Mouse (Mus musculus) heart, postnatal 4 days (tissue): ENCODE data around the gene Ddx31. TPM values are rescaled to one million over a fixed set of nuclear protein-coding genes. Genes with fewer than 3 reads are reported as not detected.

Experiments used
- DNase-seq: peaks from one replicate; pipeline ENCODE4 v3.0.0; 2021
- total RNA-seq, 2 experiments: library from RNA; stranded (reverse); gene quantifications; 2 replicates each; pipeline ENCODE4 v1.2.3; 2021

Ddx31 gene
- total RNA-seq, 2 experiments from 2014 or later, result 5.5 to 6.1 TPM

- no peak for DNase-seq
These were observed 23.7 kb downstream of the Ddx31 start for GRCm38 (mm10) chr2:28863857-28864256.

- no peak for DNase-seq
These were observed 27.3 kb downstream of the Ddx31 start for GRCm38 (mm10) chr2:28867495-28867894.

GRCm38 (mm10) chr2:28875554-28875953 lies 35.3 kb downstream of the Ddx31 start:
- DNase-seq, result no peak

DNA sequence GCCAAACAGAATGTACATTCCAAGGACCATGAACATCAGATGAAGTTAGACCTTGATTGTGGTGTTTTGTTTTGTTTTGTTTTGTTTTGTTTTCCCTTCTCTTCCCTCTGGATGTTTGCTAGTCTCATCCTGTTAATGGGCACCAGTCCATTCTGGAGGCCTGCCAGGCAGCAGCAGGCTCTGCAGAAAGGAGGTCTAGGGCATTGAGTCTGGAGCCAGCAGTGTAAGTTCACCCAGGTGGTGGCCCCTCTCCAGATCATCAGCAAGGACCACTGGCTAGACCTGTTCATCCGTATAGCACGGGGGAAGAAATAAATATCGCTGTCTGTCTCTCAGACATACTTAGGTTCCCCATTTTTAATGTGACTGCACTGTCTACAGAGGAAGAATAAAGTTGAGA lies 41.1 kb downstream of the Ddx31 start:
- DNase-seq, result peak; percentile 27

- no peak for DNase-seq
These were observed 41.8 kb downstream of the Ddx31 start for GRCm38 (mm10) chr2:28882047-28882446.

GRCm38 (mm10) chr2:28882826-28883485 lies 42.8 kb downstream of the Ddx31 start:
- DNase-seq, result no peak

DNA sequence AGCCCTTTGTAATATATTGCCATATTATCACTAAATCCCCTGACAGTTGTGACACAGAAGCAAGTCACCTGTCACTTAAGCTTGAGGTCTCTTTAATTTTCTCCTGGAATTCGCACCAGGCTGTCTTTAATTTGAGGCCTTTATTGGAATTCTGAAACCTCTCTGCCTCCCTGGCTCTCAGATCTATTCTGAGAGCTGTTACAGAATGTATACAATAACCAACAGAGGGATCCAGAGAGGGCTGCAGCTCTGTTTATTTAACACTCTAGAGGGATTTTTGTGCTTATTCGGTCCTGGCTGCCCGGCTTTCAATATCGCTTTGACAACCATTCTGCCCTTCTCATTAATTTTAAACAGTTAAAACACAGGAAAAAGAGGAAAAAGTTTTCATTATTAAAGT lies 44.7 kb downstream of the Ddx31 start:
- no peak for DNase-seq

GRCm38 (mm10) chr2:28892796-28893195 lies 52.6 kb downstream of the Ddx31 start:
- DNase-seq, result no peak

GRCm38 (mm10) chr2:28893526-28893925 lies 53.3 kb downstream of the Ddx31 start:
- no peak for DNase-seq

DNA sequence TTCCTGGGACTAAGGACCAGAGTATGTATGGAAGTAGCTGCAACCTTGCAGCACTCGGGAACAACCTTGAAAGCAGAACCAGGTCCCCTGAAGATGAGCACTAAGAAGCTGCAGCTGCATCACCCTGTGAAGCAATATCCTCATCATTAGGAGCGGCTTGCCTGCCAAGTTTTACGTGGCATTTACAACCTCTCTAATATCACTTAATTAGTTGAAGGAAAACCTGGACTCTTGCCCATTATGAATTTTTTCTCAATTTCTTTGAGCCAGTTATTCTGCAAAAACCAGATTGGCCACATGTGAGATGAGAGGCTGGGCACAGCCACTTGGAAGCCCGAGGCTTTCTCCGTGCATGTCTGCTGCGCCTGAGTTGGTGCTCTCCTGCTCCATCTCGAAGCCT lies 55.7 kb downstream of the Ddx31 start:
- no peak for DNase-seq

- no peak for DNase-seq
These were observed 57.2 kb downstream of the Ddx31 start for GRCm38 (mm10) chr2:28897340-28897899.

GRCm38 (mm10) chr2:28902291-28902690 lies 62.1 kb downstream of the Ddx31 start:
- no peak for DNase-seq

- no peak for DNase-seq
These were observed 63.7 kb downstream of the Ddx31 start for GRCm38 (mm10) chr2:28903871-28904270.

DNA sequence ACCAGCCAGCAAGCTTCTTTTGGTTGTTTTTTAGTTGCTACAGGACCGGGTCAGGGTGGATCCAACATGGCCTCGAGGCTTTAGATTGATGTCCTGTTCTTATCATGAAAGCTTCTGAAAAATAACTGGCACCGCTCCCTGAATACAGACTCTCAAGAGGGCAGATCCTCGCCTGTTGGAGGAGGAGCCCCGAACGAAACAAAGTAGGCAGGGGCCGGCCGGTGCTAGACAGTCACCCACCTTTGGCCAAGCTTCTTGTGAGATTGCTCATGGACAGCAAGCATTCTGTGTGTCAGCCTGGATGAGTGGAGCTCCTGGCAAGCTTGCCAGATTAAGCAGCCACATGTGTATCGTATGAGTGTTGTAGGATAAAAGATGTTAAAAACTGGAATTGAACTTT lies 64.6 kb downstream of the Ddx31 start:
- DNase-seq, result no peak

DNA sequence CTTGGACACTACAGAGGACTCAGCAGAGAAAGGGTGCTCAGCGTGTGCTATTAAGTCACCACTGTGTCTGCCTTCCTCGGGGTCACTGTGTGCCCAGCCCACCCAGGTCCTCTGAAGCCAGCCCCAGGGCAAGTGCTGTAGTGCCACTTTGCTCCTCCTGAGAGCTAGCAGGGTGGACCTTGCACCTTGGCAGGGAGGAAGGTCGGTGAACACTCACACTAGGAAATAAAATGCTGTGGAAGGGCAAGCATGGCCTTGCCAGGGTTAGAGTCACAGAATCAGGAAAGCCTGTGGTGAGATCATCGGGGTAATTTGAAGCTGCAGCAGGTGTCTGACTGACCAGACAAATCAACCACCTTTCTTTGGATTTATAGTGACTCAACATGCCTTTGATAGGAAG lies 65.4 kb downstream of the Ddx31 start:
- no peak for DNase-seq

DNA sequence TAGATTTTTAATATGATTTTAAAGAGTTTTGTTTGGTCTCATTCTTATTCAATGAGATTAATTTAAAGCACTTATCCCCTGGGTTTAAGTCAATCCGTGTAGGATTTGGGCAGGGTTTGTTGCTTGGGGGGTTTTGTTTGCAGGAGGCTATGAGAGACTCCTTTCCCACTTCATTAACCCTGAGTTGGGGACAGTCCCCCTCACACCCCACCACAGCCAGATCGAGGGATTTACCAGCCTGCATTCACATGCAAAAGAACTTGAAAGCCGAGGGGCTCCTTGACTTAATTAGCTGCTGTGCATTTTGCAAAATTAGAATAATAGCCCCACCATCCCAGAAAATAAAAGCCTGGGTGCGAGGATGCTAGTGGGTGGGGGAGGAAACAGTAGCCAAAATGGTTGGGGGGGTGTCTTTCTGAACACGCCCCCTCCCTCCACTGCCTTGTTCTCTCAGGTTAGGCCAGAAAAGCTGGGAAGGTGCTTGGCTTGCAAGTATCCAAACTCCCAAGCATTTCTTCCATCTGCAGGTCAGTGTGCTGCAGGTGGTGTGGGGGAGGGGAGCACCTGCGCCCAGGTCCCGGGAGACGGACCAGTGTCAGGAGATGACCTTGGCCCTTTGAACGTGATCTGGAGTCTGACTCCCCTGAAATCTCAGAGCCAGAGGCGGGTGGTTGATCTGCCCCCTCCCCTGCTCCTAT lies 67.6 kb downstream of the Ddx31 start:
- no peak for DNase-seq

DNA sequence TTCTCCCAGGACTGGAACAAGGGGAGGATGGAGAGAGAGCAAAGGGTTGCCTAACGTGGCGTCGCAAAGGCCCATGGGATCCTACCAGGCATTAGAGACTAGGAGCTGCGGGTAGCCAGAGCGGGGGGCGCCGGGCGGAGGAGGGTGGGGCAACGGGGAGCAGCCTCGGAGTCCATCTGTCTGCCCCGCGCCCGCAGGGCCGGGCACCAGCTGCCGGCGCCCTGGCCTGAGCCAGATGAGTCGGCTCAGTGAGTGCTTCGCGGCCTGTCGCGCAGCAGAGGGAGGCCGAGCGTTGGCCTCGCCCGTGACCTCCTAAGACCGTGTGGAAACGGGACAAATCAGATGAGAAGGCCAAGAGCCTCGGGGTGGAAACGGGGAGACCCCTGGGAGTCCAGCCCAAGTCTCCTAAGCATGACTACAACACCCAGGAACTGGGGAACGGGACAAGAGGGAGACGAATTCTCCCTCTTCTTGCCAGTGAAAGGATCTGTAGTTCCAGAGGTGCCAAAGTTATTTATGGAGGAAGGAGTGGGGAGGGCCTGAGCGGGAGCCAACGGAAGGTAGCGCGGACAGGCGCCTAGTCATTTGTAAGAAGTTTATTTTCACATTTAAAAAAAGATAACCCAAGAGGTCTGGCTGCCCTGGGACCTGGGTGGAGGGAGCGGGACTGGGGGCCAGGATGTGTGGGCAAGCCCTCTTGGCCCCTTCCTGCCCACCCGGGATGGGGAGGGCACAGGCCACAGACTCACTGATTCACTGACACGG lies 68.4 kb downstream of the Ddx31 start:
- no peak for DNase-seq

DNA sequence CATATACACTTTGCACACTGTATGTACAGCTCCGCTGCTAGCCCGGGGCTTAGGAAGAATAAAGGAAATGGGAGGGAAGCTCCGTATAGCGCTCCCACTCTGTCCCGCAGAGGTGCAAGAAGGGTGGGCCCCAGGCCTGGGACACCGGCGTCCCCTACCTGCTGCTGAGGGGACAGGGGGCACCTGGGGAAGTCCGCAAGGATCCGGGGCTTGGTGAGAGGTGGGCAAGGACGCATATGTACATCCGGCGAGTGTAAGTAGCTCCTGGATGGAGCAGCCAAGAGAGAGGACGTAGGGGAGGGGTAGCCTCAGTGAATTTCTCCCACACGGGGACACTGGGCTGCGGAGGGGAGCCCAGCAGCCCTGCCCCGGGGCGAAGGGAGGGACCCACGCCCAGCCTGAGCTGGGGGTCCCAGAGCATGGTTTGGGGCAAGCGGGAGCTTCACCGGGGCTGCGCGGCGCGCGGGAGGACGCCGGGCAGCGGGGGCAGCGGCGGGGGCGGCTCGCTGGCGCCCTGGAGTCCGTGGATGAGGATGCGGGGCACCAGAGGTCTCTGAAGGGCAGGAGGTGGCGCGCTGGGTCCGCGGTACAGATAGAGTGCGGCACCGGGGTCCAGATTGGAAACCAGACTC lies 69.1 kb downstream of the Ddx31 start:
- no peak for DNase-seq

- DNase-seq, result no peak
These were observed 69.9 kb downstream of the Ddx31 start for GRCm38 (mm10) chr2:28909818-28910710.

- DNase-seq, result no peak
These were observed 70.7 kb downstream of the Ddx31 start for GRCm38 (mm10) chr2:28910877-28911276.

DNA sequence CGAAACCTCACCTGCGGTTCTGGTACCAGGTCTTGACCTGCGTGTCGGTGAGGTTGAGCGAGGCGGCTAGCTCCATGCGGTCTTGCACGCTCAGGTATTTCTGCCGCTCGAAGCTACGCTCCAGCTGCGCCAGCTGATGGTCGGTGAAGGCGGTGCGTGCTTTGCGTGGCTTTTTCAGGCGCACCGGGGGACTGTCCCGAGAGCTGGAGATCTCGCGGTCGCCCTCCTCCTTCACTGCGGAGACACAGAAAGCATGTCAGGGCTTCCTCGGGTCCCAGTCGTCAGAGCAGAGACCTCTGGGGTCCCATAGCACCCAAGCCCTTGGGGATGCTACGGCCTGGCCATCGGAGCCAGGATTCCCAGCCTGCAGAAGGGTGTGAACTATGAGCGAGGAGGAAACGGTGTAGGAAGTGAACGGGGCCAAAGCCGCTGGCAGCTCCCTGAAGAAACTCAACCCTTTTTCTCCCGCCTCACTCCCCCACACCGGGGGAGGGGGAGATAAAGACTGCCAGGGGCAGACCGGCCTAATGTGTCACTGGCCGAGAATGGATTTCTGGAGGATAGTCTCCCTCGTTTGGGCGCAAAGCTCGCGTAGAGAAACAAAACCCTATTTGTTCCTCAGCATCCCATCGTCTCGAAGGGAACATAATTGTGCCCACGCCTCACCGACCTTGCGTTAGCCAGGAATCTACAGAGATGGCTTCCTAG lies 71.3 kb downstream of the Ddx31 start:
- no peak for DNase-seq
